Mouse (Mus musculus): ENCODE results near the gene Zfp319. TPM values are rescaled to one million over a fixed set of nuclear protein-coding genes. Genes with fewer than 3 reads are reported as not detected.
A peak's percentile ranks its signal among the peaks of the same experiment; 100 is the strongest.
"Not testable (repeated sequence)": the region's sequence is repeated elsewhere in the genome, so short reads cannot be mapped to it uniquely, and the experiment has no call there.

Gene Zfp319
- polyA plus RNA-seq (2016; fragmentation: Nextera tagmentation; extraction: Ambion mirVana): 2.2 and 2.3 TPM in 2 replicates

DNA sequence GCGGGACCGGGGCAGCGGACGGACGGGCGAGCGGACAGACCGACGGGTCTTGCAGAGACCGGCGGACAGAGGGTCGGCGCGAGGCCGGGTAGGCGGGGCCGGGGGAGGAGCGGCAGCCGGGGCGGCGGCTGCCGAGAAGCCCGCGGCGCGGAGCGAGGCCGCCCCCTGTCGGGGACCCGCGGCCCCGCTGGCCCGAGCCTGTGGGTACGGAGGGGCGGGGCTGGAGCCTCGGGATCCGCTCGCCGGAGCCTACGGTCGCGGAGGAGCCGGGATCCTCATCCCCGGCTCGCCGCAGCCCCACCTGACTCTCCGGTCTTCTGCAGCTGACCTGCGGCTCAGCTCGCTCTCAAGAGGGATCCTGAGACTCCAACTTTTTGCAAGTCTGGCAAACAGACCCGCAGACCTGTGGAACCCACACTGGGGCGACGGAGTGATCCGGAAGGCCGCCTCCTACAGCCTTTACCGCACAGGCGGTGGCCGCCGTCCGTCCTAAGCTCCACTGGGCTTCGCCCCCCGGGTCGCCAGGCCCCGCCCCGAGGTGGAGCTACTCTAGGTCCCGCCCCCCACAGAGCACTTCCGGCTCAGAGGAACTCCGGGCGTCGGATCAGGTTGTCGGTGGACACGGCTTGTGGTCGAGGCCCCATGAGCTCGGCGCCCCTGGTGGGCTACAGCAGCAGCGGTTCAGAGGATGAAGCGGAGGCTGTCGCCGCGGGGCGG lies at the start of gene Zfp319, which contains the start of gene Usb1:
Zfp319 (minus strand) TSS at position 231 of the 717 bp plus-strand sequence.
Usb1 (plus strand) TSS at position 565 of the 717 bp plus-strand sequence.
- peaks cover 47% of the 10 kb centered on the region for H3K36me3 ChIP-seq
- H3K4me1 ChIP-seq: peaks cover 33% of the 10 kb centered on the region
- no peaks in the 10 kb centered on the region for H3K27me3 ChIP-seq (replicated peaks)
- peak; percentile 93 for ATAC-seq
- H3K27ac ChIP-seq: peak within 1 kb of the TSS; percentile 97
- WGBS (ENCODE audit: insufficient replicate concordance): under 1% methylated on average over 75 of the region's 80 CpGs
- H3K9me3 ChIP-seq (replicated peaks): no peaks in the 10 kb centered on the region
- H3K4me2 ChIP-seq: peak within 1 kb of the TSS; percentile 97
- peak within 1 kb of the TSS; percentile 74 for H3K9ac ChIP-seq
- peak within 1 kb of the TSS; percentile 72 for H3K4me3 ChIP-seq

DNA sequence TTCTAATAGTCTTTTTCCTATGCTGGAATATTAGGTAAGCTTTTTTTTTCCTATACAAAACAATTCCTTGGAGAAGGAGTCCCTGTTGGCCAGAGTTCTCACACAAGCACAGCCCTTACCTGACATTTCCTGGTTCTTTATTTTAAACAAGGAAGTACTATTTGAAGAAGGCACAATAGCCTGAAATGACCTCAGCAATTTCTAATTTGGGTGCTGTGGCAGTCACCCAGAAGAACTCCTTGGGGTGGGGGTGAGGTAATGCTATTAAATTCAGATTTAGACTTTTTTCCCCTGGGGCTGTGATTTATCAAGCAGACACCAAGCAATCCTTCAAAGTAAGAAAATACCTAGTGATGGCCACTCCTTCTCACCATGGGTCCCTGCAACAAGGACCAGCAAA lies 49.2 kb upstream of the Zfp319 start:
- no peak overlapping the region for H3K4me2 ChIP-seq
- ATAC-seq: no peak
- H3K27me3 ChIP-seq (replicated peaks): peaks cover 7% of the 10 kb centered on the region
- H3K27ac ChIP-seq: no peak overlapping the region
- peaks cover 10% of the 10 kb centered on the region for H3K4me1 ChIP-seq
- no peak overlapping the region for H3K4me3 ChIP-seq
- H3K36me3 ChIP-seq: no peaks in the 10 kb centered on the region
- H3K9ac ChIP-seq: no peak overlapping the region
- no peaks in the 10 kb centered on the region for H3K9me3 ChIP-seq (replicated peaks)

DNA sequence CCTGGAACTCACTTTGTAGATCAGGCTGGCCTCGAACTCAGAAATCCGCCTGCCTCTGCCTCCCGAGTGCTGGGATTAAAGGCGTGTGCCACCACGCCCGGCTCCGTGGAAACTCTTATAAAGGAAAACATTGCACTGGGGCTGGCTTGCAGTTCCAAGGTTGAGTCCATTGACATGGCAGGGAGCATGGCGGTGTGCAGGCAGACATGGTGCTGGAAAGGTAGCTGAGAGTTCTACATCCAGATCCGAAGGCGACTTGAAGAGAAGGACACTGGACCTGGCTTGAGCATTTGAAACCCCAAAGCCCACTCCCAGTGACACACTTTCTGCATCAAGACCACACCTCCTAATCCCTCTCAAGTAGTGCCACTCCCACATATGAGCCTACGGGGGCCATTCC lies 47.2 kb upstream of the Zfp319 start:
- H3K9ac ChIP-seq; H3K9me3 ChIP-seq (replicated peaks); H3K4me2 ChIP-seq; H3K27me3 ChIP-seq (replicated peaks); H3K4me3 ChIP-seq; H3K27ac ChIP-seq; ATAC-seq; H3K36me3 ChIP-seq: not testable (repeated sequence)
- peaks cover 10% of the 10 kb centered on the region for H3K4me1 ChIP-seq
- WGBS (ENCODE audit: insufficient replicate concordance): 79% methylated on average over 11 of the region's 11 CpGs

DNA sequence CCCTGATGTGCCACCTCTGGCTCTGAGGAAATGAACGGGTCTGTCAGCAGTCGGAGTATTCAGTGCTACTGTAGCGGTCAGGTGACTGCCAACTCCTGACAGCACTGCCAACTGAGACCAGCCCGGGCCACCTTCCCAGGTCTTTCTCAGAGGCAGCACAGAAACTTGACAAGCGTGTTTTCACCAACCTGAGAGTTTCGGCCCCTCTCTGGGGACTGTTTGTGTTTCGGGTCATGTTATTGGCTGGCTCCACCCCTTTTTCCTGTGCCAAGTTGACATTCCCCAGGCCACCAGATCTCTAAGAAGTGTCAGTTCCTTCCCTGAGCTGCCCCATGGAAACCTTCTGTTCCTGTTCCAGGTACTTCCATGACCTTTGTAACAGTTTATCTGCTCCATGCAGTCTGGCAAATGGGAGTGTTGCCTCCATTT lies 46.1 kb upstream of the Zfp319 start:
- Histone ChIP-seq H3K4me1 (peaks cover 10% of the 10 kb centered on the region), H3K4me3 (no peak overlapping the region), H3K4me2 (no peak overlapping the region), H3K9me3 (replicated peaks) (no peaks in the 10 kb centered on the region), H3K27ac (no peak overlapping the region), H3K36me3 (no peaks in the 10 kb centered on the region), H3K9ac (no peak overlapping the region), H3K27me3 (replicated peaks) (peaks cover 7% of the 10 kb centered on the region)
- WGBS (ENCODE audit: insufficient replicate concordance): 35% methylated on average over 7 of the region's 7 CpGs
- ATAC-seq: no peak

DNA sequence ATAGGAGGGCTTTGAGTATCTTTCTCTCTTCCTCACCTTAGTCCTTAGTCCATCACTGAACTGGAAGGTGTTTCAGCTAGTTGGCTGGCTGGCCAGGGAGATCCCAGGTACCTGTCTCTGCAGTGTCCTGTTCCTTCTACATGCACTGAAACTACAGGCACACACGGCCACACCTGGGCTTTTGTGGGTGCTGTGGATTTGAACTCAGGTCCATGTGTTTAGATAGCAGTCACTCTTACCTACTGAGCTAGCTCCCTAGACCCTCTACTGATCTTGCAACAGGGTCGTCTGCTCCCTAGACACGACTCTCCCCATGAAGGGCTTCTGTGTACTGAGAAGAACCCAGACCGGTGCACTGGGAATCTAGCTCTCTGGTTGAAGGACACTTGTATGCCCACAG lies 45.4 kb upstream of the Zfp319 start:
- ATAC-seq: no peak
- no peak overlapping the region for H3K4me2 ChIP-seq
- no peaks in the 10 kb centered on the region for H3K9me3 ChIP-seq (replicated peaks)
- no peak overlapping the region for H3K9ac ChIP-seq
- peaks cover 12% of the 10 kb centered on the region for H3K27me3 ChIP-seq (replicated peaks)
- 66% methylated on average over 4 of the region's 4 CpGs for WGBS (ENCODE audit: insufficient replicate concordance)
- H3K27ac ChIP-seq: no peak overlapping the region
- no peak overlapping the region for H3K4me3 ChIP-seq
- no peaks in the 10 kb centered on the region for H3K36me3 ChIP-seq
- H3K4me1 ChIP-seq: peaks cover 10% of the 10 kb centered on the region

DNA sequence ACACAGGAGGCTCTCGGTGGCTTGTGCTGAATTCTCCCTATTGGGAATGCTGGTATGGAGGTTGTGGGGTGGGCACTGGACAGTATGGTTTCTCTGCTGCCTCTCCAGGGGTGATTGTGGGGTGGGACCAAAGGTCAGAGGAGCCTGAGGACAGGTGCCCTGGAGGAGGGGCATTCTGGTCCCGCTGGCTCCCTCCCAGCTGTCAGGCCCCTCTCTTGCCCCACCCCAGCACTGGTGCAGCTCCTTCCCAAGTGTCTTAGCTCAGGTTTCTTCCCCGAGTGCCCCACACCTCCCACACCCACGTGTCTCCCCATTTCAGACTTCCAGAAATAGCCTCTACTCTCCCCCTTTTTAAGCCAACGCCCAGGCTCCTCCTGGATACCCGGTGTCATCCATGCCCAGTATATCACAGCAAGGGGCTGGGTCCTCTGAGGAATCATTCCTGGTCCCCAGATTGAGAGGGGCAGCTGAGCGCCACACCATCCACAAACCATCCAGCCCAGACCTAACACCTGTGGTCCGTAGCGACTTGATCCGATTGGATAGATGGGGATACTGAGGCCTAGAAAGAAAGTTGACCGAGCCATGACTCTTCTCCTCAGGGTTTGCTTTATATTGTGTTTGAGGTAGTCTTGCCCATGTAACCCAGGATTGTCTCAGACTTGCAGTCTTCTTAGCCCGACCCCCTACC lies 44.7 kb upstream of the Zfp319 start:
- Histone ChIP-seq H3K4me1 (peaks cover 10% of the 10 kb centered on the region), H3K4me3 (no peak overlapping the region), H3K27ac (no peak overlapping the region), H3K27me3 (replicated peaks) (peaks cover 17% of the 10 kb centered on the region), H3K9me3 (replicated peaks) (no peaks in the 10 kb centered on the region), H3K36me3 (no peaks in the 10 kb centered on the region), H3K9ac (no peak overlapping the region), H3K4me2 (no peak overlapping the region)
- 74% methylated on average over 12 of the region's 12 CpGs for WGBS (ENCODE audit: insufficient replicate concordance)
- no peak for ATAC-seq

DNA sequence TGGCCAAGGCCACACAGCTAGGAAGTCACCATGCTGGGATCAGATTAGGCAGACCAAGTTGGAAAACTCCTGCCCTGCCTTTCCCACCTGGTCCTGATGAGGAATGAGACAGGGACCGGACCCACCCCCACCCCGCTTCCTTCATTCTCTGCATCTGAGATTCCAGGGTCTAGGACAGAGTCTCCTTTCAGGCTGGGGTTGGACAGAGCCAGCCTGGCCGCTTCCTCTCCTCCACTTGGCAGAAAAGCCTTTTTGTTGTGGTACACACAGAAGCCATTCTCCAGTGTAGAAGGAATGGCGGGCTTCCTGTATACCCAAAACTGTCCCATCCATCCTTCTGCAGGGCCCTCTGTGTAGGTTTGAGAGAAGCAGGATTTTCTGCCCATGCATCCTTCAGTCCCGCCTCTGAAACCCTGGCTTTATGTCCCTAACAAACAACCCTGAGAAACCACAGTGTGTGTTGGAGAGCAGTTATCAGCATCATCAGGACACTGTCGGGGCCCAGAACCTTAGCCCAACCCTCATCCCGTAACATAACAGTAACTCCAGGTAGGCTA lies 43.7 kb upstream of the Zfp319 start:
- Histone ChIP-seq H3K36me3 (no peaks in the 10 kb centered on the region), H3K27me3 (replicated peaks) (peaks cover 17% of the 10 kb centered on the region), H3K4me3 (no peak overlapping the region), H3K9ac (no peak overlapping the region), H3K27ac (no peak overlapping the region), H3K4me2 (no peak overlapping the region), H3K4me1 (peaks cover 10% of the 10 kb centered on the region), H3K9me3 (replicated peaks) (no peaks in the 10 kb centered on the region)
- WGBS (ENCODE audit: insufficient replicate concordance): 60% methylated on average over 7 of the region's 7 CpGs
- no peak for ATAC-seq

DNA sequence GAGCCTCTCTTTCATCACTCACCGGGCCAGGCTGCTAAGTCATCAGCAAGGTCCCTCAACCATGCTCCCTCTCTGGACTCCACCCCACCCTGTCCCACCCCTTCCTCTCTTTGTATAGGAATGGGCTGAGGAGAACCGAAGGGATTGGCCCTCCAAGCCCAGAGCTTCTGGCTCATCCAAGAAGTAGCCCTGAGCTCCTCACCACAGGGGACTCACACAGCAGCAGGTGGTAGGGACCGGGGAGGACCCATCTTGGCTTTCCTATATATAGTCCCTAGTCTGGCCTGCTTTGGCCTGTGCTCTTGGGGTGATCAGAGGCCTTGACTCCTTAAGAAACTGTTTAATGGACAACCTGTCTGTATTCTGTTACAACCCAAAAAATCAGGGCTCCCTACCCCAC lies 42.7 kb upstream of the Zfp319 start:
- Histone ChIP-seq H3K27ac (no peak overlapping the region), H3K9ac (no peak overlapping the region), H3K4me1 (peaks cover 17% of the 10 kb centered on the region), H3K36me3 (no peaks in the 10 kb centered on the region), H3K4me3 (no peak overlapping the region), H3K9me3 (replicated peaks) (no peaks in the 10 kb centered on the region), H3K27me3 (replicated peaks) (peaks cover 17% of the 10 kb centered on the region), H3K4me2 (no peak overlapping the region)
- ATAC-seq: no peak
- 59% methylated on average over 3 of the region's 3 CpGs for WGBS (ENCODE audit: insufficient replicate concordance)

DNA sequence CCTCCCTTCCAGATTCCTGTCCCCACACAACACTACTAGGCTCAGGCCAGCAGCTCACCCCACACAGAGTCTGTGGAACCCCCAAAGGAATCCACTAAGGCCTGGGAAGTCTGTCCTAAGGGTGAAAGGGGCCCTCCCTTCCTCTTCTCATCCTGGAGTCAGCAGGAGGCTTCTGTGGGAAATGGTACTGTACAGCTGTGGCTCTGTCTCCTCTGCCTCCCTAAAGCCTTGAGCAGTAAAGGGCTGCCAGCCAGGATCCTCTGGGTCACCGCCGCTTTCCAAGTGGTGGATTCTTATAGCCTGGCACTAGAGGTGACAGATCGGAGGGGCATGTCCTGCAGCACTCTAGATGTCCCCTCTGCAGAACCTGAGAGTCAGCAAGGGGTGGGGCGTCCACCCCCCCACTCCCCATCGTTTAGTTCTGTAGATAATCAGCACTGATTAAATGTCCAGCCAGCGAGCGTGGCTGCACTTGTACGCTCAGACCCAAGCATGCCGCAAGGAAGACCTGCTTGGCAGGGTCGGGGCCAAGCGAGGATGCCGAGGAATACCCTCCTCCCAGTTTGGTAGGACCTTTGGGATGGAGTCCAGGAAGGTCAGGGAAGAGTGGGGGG lies 41.7 kb upstream of the Zfp319 start:
- 58% methylated on average over 12 of the region's 12 CpGs for WGBS (ENCODE audit: insufficient replicate concordance)
- Histone ChIP-seq H3K9ac (no peak overlapping the region), H3K4me2 (no peak overlapping the region), H3K36me3 (no peaks in the 10 kb centered on the region), H3K27ac (no peak overlapping the region), H3K27me3 (replicated peaks) (peaks cover 17% of the 10 kb centered on the region), H3K4me3 (no peak overlapping the region), H3K9me3 (replicated peaks) (no peaks in the 10 kb centered on the region), H3K4me1 (peaks cover 24% of the 10 kb centered on the region)
- ATAC-seq: no peak

DNA sequence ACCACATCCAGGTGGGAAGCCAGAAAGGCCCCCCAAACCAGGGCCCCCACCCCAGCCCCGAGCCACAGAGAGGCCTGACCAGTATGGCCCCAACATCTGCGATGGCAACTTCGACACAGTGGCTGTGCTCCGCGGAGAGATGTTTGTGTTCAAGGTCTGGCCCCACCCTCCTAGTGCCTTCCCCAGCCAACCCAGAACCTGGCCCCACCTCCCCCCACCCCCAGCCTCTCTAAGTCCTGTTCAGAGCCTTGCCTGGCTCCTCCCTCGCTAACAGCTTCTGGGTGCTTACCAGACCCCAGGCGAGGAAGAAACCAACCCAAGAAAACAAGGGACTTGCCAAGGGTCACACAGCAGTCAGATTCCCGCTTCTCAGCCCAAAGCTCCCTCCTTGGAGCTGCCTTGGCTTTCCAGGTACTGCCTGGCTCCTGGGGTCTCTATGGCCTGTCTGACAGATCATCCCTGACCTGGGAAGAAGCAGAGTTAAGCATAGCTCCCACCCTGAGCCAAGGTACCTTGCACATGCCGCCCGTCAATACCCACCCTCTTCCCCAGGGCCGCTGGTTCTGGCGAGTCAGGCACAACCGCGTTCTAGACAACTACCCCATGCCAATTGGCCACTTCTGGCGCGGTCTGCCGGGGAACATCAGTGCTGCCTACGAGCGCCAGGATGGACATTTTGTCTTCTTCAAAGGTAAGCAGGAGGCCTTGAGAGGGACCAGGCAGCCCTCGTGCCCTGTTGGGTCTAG lies 38.0 kb upstream of the Zfp319 start:
- H3K9ac ChIP-seq: 0 out of 2 replicates have a peak overlapping the region, but pooled peaks have one; percentile 7
- no peaks in the 10 kb centered on the region for H3K36me3 ChIP-seq
- peak; percentile 38 for ATAC-seq
- H3K27me3 ChIP-seq (replicated peaks): peaks cover 10% of the 10 kb centered on the region; the same call in 1 of the 2 replicates
- no peak overlapping the region for H3K27ac ChIP-seq
- H3K4me2 ChIP-seq: peak overlapping the region; percentile 56
- peak overlapping the region; percentile 27 for H3K4me3 ChIP-seq
- 45% methylated on average over 20 of the region's 20 CpGs for WGBS (ENCODE audit: insufficient replicate concordance)
- H3K9me3 ChIP-seq (replicated peaks): no peaks in the 10 kb centered on the region
- H3K4me1 ChIP-seq: peaks cover 46% of the 10 kb centered on the region

DNA sequence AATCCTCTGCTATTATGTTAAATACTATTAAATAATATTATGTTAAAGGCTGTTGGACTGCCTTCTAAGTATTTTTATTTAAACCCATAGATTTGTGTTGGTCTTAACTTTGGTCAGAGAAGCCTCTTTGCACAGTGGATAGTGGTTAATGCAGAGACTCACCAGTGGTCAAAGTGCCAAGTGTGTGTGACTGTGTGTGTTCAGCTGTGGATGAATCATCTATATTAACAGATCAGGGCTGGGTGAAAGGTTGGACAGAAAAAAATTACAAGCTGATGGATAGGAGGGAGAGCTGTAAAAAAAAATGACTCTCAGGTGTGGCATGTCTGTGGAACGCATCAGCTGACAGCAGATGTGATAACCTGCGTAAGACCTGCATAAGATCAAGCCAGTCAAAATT lies 32.1 kb upstream of the Zfp319 start:
- no peaks in the 10 kb centered on the region for H3K36me3 ChIP-seq
- no peak overlapping the region for H3K27ac ChIP-seq
- no peak overlapping the region for H3K9ac ChIP-seq
- H3K9me3 ChIP-seq (replicated peaks): no peaks in the 10 kb centered on the region
- H3K27me3 ChIP-seq (replicated peaks): no peaks in the 10 kb centered on the region
- H3K4me3 ChIP-seq: no peak overlapping the region
- H3K4me2 ChIP-seq: no peak overlapping the region
- no peak for ATAC-seq
- 85% methylated on average over 2 of the region's 2 CpGs for WGBS (ENCODE audit: insufficient replicate concordance)
- H3K4me1 ChIP-seq: peaks cover 63% of the 10 kb centered on the region
